Mouse (Mus musculus): ENCODE results near the gene Cfl1.

DNA sequence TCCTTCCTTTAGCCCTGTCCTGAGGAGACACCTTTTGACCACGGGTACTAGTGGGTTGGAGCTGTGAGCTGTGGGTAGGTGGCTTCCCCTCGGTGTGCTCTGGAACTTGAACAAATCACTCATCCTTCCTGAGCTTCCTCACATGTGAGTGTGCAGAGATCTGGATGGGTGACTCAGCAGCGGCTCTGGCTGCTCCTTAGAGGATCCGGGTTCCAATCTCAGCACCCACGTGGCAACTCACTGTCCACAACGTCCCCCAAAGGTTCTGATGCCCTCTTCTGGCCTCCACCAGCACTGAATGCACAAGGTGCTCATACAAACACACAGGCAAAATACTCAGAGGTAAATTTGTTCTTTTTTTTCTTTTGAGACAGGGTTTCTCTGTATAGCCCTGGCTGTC lies 38.5 kb upstream of the Cfl1 start:
- TF ChIP-seq CTCF (IDR thresholded peaks at IDR 0.05; ENCODE audit: control insufficient read depth, insufficient read depth, low read length), result no peak
- TF ChIP-seq POLR2A (IDR thresholded peaks at IDR 0.05; ENCODE audit: borderline replicate concordance, control insufficient read depth, low read depth, low read length), result no peak

Data from bone marrow, adult 2 months (tissue).